Mouse (Mus musculus) c-Kit-positive CD71-negative TER-119-negative erythroid progenitor cells, embryonic 14.5 days (primary cell): ENCODE data around the gene Adam10.
A peak's percentile ranks its signal among the peaks of the same experiment; 100 is the strongest.

Experiments
- DNase-seq: peaks from one replicate; pipeline ENCODE4 v3.0.0-alpha.2; 2013; ENCODE audit warnings: low read depth

The Adam10 gene

GRCm38 (mm10) chr9:70678682-70679131 lies at the start of gene Adam10:
Gene Adam10 (plus strand): TSS chr9:70678997.
- DNase-seq: peak; percentile 96

DNA sequence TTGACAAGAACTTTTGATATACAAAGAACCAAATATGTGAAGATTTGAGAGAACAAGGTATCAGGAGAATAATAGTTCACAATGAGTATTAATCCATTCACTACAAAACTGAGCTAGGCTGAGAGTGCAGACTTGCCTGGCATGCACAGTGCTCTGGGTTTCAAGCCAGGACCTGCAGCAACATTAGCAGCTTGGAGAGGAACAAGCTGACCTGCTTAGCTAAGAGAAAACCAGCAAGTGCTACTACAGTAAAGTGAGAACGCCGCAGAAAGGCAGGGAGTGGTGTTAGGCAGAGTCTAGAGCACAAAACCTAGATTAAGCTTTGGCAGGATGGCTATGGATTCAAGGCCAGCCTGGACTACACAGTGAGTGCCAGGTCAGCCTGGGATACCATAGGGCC lies 49.1 kb upstream of the Adam10 start:
- no peak for DNase-seq

DNA sequence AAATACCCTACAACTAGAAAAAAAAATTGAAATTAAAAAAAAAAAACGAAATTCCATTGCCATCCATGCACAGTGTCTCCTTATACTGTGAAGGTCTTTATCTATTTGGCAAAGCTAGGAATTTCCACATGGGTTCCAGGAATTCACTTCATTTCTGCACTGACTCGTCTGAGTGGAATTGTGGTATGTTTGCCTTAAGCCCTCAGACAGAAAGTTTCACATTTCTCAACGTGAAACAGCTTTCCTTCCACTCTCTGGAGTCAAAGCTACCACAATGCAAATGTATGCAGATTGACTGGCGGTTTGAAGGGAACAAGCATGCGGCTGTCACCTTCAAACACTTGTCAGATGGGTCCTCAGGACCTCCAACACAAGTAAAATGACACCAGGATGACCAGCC lies 47.1 kb upstream of the Adam10 start:
- no peak for DNase-seq

DNA sequence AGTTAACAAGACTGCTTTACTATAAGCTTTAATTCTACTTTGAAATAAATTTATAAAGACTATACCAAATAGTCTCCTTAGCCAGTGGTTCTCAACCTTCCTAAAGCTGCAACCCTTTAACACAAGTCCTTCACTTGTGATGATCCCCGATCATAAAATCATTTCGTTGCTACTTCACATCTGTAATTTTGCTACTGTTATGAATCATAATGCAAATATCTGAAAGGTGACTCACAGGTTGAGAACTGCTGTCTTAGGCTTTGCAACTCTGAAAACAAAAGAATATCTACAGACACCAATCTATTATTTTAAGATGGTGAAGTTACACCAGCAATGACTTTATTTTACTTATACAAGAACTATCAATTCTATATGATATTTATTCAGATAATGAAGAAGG lies 42.0 kb upstream of the Adam10 start:
- DNase-seq: no peak

- no peak for DNase-seq
Observed at GRCm38 (mm10) chr9:70650260-70650659, 28.5 kb upstream of the Adam10 start.

- no peak for DNase-seq
Observed at GRCm38 (mm10) chr9:70650994-70651393, 27.8 kb upstream of the Adam10 start.

- DNase-seq: no peak
Observed at GRCm38 (mm10) chr9:70652221-70652620, 26.6 kb upstream of the Adam10 start.

DNA sequence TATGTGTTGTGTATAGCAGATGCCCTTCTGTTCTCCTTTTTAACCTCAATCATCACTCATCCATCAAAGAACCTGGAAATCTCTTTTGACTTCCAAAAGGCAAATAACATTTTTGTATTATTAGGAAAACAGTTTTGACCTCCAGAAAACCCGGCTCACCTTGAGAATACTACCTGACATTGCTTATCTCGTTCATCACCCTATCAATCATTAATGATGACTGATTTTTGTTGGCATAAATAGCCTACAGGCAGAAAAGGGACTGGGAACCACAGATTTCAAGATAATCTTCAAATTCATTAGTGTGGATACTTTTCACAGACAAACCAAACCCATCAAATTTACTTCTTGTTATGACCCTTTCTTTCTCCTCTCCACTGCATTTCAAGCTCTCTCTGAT lies 24.9 kb upstream of the Adam10 start:
- no peak for DNase-seq

GRCm38 (mm10) chr9:70654496-70654895 lies 24.3 kb upstream of the Adam10 start:
- DNase-seq: no peak

- DNase-seq: no peak
Observed at GRCm38 (mm10) chr9:70655764-70656129, 23.1 kb upstream of the Adam10 start.

GRCm38 (mm10) chr9:70656130-70657007 lies 22.4 kb upstream of the Adam10 start, which contains the start of gene Gm10642:
Gene Gm10642 (plus strand): TSS chr9:70656251.
- peak; percentile 51 for DNase-seq

DNA sequence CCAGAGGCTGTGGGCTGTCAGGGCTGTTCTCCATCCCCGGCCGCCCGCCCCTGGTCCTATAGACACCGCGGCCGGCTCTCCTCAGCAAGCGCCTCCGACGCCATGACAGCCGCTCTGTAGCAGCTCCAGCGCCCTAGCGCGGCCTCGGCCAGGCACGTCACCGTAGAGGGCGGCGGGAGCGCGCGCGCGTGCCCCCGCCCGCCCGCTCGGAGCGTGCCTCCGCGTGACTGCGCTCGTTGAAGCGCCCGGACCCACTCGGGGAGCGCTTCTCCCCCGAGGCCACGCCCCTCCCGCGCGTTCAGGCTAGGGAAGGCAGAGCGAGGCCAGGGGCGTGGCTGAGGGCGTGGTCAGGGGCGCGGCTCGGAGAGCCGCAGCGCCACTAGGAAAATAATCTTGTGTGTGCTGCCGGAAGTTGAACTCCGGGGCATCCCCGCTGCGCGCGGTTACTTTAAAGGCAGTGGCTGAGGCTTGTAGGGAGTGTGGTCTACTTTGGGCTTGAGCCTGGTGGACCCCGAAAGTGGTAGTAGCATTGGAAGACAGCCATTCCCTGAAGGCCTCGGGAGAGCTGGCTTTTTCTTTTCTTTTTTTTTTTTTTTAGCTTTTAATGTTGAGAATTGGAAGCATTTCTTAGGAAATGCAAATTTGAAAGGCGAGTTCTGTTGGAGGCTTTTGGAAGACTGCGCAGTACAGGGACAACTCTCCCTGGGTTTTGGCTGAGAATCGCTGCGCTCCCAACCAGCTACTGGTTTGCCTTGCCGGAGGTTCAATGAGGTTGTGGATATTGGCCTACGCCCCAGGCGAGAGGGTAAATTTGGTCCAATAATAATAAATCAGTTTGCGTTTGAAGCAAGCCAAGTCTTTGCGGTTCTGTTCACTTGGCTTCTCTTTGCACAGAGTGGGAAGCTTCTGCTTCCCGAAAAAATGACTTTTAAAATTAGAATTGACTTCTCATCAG lies 21.5 kb upstream of the Adam10 start, which contains the start of gene Mindy2:
Mindy2 (minus strand) TSS at position 162 of the 955 bp plus-strand sequence.
- peak; percentile 97 for DNase-seq

- DNase-seq: no peak
Observed at GRCm38 (mm10) chr9:70658266-70658665, 20.5 kb upstream of the Adam10 start.

- no peak for DNase-seq
Observed at GRCm38 (mm10) chr9:70664847-70665246, 13.9 kb upstream of the Adam10 start.

DNA sequence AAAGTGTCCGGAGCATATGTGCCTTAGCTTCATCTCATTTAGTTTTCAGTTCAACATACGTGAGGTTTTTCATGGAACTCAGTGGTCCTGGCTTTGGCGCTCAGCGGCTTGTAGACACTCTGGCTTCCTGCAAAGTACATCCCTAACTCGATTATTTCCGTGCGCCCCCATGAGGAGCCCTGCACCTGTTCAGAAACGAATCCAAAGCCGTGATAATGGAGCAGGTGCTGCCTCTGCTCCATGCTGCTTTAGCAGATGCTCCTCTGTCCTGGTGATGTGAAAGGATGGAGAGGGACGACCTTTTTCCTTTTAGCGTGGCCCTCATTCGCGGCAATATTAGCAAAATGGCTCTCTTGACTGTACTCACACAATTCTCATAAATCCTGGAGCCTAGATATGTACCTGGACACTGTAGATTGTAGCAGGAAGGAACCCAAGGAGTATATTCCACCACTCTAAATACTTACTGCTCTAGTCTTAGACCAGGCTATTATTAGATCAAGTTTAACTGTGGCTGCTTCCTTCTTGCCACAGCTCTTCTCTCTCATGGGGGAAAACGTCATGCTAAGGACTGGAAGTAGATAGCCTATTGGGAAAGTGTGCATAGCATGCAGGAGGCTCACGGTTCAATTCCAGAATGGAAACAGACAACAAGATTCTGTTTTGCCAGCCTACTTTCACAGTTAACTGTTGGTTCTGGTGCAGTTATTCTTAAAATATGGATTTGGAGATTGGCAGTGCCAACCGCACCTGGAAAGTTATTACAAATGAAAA lies 13.2 kb upstream of the Adam10 start:
- no peak for DNase-seq

DNA sequence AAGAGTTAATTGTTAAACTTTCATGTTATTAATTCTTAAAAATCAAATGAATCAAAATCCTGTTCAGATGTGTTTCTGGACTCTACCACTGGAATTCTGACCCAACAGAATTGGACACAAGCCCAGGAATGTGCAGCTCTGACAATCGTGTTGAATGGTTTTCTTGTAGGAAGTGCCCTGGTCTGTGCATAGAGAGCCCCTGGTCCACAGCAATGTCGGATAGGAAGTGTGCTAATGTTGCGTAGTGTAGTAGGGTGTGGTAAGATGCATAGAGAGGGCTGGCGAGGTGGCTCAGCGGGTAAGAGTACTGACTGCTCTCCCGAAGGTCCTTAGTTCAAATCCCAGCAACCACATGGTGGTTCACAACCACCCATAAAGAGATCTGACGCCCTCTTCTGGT lies 12.0 kb upstream of the Adam10 start:
- no peak for DNase-seq

GRCm38 (mm10) chr9:70668048-70668447 lies 10.7 kb upstream of the Adam10 start:
- no peak for DNase-seq

- no peak for DNase-seq
Observed at GRCm38 (mm10) chr9:70669197-70669596, 9.6 kb upstream of the Adam10 start.

DNA sequence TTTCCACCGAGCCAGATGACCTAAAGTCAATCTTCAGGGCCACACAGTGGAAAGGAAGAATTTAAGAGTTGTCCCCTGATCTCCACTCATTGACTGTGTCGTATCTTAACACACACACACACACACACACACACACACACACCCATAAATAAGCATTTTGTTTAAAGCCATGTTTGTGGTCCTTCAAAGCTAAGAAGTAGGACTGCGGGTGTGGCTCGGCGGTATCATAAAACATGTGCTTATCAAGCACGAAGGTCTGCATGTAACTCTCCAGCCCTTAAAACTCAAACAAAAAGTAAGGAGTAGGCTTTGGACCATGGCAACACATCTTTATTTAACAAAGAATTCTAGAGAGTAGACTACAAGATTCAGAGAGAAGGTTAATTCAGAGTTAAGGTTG lies 8.4 kb upstream of the Adam10 start:
- DNase-seq: no peak

GRCm38 (mm10) chr9:70671278-70671677 lies 7.5 kb upstream of the Adam10 start:
- DNase-seq: no peak

DNA sequence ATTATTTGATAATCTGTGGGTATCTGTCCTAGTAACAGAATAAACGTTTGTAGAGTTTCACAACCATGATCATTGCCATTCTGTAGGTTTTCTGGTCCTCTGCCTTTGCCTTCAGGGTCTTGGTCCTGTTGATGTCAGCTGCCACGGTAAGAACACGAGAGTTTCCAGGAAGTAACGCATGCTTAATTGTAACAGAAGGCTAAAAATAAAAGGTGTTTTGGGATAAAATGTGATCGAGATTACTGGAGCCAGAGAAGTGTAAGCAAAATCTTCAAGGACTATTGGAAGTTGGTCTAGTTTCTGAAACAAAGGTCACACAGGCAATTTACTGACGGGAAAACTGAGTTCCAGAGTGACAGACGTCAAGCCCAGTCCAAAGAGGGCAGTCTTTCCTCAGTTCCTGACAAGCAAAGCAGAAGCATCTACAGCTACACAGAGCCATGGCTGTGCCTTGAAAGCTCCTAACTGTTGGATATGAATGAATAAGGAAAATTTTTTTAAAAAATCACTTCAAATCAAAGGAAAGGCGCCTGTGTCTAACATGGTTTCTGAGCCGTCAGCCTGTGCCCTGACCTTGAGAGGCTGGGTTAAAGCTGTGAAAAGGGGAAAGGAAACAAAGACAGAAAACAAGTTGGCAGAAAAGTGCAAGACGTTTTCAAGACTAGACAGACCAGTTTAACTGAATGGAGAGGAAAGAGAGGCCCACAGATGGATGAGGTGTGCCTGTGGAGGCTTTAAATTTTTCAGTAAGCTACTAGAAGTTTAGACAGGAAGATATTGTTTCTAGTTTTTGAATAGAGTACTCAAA lies 6.8 kb upstream of the Adam10 start:
- DNase-seq: no peak
